Mouse (Mus musculus): Measurements from ENCODE around the gene Ankrd9. TPM values are rescaled to one million over a fixed set of nuclear protein-coding genes. Genes with fewer than 3 reads are reported as not detected.

Ankrd9 gene
- total RNA-seq, 2 experiments from 2014 or later = 130 to 154 TPM

Other genes starting within 250 kb of the Ankrd9 start
- 10 to 100 TPM; 15.4 to 17.4 TPM for gene Wdr20, start 241.1 kb downstream of the Ankrd9 start, total RNA-seq (2021)
- not detected for gene Mok, start 138.1 kb downstream of the Ankrd9 start, total RNA-seq (2021)
- 1 to 10 TPM; 5.0 to 5.4 TPM for gene Zfp839, start 128.8 kb downstream of the Ankrd9 start, total RNA-seq (2021)
- gene Cinp, start 89.9 kb downstream of the Ankrd9 start, total RNA-seq (2021) = 10 to 100 TPM; 28.4 to 29.1 TPM
- 1 to 10 TPM; 1.9 to 3.1 TPM for gene Tecpr2, start 89.8 kb downstream of the Ankrd9 start, total RNA-seq (2021)
- gene Rcor1, start 60.3 kb upstream of the Ankrd9 start, total RNA-seq (2021) = 1 to 10 TPM; 7.6 to 8.3 TPM
- 10 to 100 TPM; 16.3 to 16.7 TPM for gene Traf3, start 187.3 kb upstream of the Ankrd9 start, total RNA-seq (2021)
- gene 4930595D18Rik, start 205.5 kb upstream of the Ankrd9 start, total RNA-seq (2021) = not detected